Mouse (Mus musculus): Measurements from ENCODE around the gene Carns1.
"Not testable (repeated sequence)": the region's sequence is repeated elsewhere in the genome, so short reads cannot be mapped to it uniquely, and the experiment has no call there.

Gene Carns1

DNA sequence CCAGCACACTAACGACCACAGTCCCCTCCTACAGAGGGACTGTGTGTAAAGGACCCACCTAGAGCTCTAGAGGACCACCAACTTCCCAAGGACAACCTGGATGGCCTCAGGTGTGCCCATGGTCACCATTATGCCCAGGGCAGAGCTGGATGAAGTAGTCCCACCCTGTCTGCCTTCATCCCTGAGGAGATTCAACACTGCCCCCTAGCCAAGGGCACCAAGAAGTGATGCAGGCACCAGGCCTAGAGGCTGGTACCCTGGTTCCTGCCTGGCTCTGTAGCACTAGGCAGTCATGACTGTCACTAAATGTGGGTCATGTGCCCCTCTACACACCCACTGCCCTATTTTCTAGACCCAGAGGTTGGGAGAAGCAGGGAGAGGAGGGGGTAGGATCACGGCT, 43.5 kb downstream of the Carns1 start:
- no peak for DNase-seq (ENCODE audit: low spot score)

DNA sequence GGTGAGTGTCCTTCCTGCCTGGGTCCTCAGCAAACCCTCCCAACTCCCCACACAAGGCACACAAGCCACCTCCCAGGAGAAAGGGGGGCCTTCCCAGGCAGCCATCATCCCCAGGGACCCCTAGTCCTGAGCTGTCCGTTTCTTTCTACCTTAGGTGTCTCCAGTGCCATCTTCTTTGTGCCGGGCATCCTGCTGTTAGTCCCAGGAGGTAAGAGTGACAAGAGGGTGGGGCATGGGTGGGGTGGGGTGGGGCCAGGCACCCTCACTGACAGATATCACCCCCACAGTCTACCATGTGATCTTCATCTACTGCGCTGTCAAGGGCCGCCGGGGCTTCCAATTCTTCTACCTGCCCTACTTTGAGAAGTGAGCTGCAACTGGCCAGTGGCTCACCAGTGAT, 44.2 kb downstream of the Carns1 start:
- DNase-seq (ENCODE audit: low spot score), result no peak

DNA sequence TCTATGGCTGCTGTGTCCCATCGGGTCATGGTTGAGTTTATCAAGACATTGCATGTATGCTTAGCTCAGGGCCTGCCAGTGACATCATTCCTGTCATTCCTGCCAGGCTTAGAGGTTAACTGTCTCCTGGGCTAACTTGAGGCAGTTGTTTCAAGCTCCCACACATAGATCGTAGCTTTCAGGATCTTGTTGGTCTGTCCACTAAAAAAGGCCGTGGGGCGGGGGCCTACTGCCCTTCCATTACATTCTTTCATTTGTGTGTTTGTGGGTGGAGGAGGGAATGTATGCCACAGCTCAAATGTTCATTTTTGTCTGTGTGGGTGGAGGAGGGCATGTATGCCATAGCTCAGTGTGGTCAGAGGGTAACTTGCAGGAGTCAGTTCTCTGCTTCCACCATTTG, 45.2 kb downstream of the Carns1 start:
- no peak for DNase-seq (ENCODE audit: low spot score)

DNA sequence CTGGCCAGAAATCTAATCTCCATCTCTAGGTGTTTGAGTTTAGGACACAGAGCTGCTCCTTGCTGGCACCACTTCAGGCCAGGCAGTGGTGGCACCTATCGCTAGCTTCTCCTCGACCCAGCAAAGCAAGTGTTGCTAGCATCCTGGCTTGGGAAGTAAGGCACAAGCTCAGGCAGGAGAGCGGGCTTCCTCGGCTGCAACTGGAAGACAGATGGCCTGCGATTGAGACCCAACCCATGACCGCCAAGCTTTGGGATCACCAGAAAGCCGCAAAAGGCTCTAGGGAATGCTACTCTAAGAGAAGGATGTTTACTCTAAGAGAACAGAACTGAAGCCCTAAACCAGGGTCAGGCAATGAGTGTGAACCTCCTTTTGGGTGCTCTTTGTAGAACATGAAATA, 45.8 kb downstream of the Carns1 start:
- no peak for DNase-seq (ENCODE audit: low spot score)

DNA sequence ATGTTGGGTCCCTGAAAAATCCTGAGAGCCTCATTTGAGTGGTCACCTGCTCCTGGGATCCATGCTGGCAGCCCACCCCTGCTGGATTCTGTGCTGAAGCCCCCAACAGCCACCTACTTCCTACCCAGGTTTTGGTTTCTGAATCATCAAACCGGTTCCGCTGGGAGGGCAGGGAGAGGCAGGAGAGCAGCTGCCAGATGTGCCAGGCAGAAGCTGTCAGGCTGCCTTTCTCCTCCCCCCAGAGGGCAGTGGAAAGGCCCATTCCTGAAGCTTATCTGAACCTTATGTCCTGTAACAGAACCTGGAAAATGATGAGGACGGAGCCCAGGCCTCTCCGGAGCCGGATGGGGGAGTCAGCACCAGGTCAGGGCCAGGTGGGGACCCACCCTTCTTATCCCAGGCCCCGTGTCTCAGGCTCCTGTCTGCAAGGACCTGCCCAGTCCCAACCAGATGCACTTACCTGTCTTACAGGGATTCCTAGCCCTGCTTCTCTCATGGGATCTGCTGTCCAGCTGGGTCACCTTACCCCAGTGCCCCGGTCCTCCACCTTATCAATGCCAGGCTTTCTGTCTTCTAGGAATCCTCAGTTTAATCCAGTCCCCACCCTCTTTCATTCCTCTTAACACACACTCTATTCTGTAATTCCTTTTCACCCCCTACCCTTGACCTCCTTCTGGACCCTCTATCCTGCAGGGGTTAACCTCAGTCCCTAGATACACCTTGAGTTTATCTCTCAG, 48.4 kb downstream of the Carns1 start:
- DNase-seq (ENCODE audit: low spot score), result no peak

DNA sequence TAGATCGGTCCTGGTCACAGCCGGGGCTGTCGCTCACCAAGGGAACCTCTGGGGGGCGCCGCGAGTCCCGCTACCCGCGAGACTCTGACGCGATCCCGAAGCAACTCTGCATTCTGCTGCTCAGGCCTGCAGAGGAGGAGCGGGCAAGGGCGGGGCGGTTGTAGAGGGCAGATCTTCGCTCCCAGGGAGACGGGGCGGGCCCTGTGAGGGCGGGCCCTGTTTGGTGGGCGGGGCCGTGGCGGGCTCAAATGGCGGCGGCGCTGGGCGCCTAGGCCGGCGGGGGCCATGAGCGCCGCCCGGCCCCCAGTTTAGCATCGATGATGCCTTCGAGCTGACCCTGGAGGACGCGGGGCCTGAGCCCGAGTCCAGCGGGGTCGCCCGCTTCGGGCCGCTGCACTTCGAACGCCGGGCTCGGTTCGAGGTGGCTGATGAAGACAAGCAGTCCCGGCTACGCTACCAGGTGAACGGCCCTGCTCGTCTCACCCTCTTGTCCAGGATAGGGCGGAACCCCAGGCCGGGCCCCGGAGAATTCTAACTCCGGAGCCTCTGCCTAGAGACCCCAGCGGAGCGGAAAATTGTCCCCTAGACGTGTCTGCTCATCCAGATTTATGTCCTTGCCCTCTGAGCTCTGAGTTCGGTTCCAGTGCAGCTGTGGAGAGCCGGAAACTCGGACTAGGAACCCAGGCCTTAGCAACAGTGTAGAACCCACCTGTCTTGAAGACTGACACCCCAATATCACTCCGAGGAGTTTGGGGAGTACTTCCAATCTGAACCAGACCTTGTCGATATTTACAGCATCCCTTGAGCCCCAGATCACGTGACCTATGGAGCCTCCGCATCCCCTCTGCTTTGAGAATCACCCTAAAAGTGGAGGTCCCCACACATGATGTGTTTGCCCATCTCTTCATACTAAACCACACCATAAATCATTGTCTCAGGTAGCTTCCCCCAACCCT, 49.3 kb downstream of the Carns1 start, which contains the start of gene Aip:
Aip (minus strand) TSS at position 118 of the 956 bp plus-strand sequence.
- DNase-seq (ENCODE audit: low spot score), result peak; percentile 96

DNA sequence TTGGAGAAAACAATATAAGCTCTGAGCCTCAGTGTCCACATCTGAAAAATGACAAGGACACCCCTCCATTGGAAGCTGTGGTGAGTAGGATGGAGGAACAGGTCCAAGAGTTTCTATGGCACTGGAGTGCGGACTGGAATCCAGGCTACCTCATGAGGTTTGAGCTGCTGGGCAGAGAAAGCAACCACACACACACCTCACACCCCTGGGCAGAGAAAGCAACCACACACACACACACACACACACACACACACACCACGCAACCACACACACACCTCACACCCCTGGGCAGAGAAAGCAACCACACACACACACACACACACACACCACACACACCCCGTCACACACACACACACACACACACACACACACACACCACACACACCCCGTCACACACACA, 50.0 kb downstream of the Carns1 start:
- not testable (repeated sequence) for DNase-seq (ENCODE audit: low spot score)

- DNase-seq (ENCODE audit: low spot score), result no peak
These were observed 50.8 kb downstream of the Carns1 start for GRCm38 (mm10) chr19:4124432-4124831.

GRCm38 (mm10) chr19:4122411-4123370, 52.6 kb downstream of the Carns1 start:
- peak; percentile 65 for DNase-seq (ENCODE audit: low spot score)

DNA sequence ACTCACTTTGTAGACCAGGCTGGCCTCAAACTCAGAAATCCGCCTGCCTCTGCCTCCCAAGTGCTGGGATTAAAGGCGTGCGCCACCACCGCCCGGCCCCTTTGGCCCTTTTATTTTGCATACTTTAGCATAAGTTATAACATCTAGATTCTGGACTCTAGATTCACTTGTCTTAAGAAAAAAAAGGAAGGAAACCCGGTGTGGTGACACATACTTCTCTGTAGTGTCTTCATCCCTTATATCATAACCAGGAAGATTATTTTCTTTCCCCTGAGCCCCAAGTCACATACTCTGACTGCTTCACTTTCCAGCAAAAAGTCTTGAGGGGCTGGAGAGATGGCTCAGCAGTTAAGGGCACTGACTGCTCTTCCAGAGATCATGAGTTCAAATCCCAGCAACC, 53.4 kb downstream of the Carns1 start:
- DNase-seq (ENCODE audit: low spot score), result not testable (repeated sequence)

DNA sequence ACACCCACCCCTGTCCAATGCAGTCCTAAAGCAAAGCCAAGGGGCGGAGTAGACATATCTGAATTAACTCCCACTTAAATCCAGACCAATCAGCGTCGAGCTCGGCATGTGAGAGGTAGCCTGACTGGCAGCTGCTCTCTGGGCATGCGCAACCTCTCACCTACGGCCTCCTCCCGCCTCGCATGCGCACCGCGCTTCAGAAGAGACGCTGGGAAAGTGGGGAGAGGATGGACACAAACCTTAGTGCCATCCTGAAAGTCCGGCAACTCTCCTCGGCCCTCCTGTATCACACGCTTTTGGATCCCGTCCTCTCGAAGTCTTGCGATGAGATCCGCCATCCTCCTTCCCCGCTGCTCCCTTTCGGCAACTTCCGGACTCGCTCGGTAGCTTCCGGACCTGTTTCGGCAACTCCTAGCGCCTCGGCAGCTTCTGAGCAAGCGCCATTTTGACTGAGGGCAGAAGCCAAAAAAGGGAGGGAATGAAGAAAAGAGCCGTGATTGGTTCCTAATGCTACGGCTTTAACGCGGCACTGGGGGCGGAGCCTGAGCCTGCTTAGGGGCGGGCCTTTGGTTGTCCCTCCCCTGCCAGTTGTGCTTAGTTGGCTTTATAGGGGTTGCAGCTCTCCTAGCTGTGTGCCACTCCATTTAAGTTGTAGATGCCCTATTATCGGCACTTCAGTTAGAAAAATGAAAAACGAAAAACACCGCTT, 54.0 kb downstream of the Carns1 start:
- DNase-seq (ENCODE audit: low spot score), result peak; percentile 98

DNA sequence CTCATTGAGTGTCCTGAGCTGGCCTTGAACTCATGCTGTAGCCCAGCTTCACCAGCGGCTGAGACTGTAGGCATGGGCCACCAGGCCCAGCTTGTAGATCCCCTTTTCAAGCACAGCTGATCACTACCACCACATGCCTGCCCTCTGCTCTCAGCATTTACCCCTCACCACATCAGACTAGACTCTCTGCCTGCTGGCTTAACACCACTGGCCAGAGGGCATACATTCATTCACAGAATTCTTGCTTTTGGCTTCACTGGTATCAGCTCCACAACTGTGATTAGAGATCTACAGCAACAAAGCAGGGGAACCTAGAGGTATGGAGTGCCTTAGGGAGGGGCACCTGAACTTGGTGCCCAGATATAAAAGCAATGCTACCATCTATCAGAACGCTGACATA, 54.8 kb downstream of the Carns1 start:
- DNase-seq (ENCODE audit: low spot score), result no peak

- no peak for DNase-seq (ENCODE audit: low spot score)
These were observed 55.4 kb downstream of the Carns1 start for GRCm38 (mm10) chr19:4119716-4120487.

GRCm38 (mm10) chr19:4118350-4118749, 56.9 kb downstream of the Carns1 start:
- DNase-seq (ENCODE audit: low spot score), result no peak

- no peak for DNase-seq (ENCODE audit: low spot score)
These were observed 58.3 kb downstream of the Carns1 start for GRCm38 (mm10) chr19:4117006-4117405.

- DNase-seq (ENCODE audit: low spot score), result no peak
These were observed 59.5 kb downstream of the Carns1 start for GRCm38 (mm10) chr19:4115816-4116215.

GRCm38 (mm10) chr19:4115144-4115543, 60.1 kb downstream of the Carns1 start:
- no peak for DNase-seq (ENCODE audit: low spot score)

DNA sequence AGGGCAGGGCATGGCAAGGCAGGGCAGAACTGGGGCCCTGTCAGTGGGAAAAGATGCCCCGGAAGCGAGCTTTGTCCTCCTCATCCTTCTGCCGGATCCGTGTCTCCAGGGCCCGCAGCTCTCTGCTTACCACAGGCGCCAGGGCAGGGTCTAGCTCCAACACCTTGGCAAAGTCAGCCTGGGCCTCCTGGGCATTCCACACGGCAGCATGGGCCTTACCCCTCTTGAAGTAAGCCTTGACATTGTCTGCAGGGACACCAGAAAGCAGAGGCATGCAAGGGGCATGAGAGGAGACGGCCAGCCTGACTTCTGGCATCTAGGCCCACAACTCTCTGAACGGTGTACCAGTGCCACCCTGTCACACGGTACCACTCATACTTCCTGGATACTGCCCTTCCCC, 60.7 kb downstream of the Carns1 start:
- no peak for DNase-seq (ENCODE audit: low spot score)

Measured in c-Kit-positive CD71-positive TER-119-positive erythroid progenitor cells, embryonic 14.5 days (primary cell).